Mouse (Mus musculus): ENCODE results near the gene Polrmt.
A peak's percentile ranks its signal among the peaks of the same experiment; 100 is the strongest.
"Not testable (repeated sequence)": the region's sequence is repeated elsewhere in the genome, so short reads cannot be mapped to it uniquely, and the experiment has no call there.

The Polrmt gene

DNA sequence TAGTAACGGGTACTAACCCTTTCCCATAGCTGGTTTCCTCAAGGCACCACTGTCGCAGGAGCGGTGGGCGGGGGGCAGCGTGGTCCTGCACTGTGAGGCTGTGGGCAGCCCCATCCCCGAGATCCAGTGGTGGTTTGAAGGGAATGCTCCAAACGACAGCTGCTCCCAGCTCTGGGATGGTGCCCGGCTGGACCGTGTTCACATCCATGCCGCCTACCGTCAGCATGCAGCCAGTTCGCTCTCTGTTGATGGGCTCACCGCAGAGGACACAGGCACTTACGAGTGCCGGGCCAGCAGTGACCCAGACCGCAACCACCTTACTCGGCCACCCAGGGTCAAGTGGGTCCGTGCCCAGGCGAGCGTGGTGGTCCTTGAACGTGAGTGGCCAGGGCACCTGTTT is 37.7 kb downstream of the Polrmt start:
- no peak for DNase-seq (ENCODE audit: low spot score)

- no peak for DNase-seq (ENCODE audit: low spot score)
These were observed 38.6 kb downstream of the Polrmt start for GRCm38 (mm10) chr10:79707759-79708158.

- no peak for DNase-seq (ENCODE audit: low spot score)
These were observed 39.2 kb downstream of the Polrmt start for GRCm38 (mm10) chr10:79707162-79707561.

DNA sequence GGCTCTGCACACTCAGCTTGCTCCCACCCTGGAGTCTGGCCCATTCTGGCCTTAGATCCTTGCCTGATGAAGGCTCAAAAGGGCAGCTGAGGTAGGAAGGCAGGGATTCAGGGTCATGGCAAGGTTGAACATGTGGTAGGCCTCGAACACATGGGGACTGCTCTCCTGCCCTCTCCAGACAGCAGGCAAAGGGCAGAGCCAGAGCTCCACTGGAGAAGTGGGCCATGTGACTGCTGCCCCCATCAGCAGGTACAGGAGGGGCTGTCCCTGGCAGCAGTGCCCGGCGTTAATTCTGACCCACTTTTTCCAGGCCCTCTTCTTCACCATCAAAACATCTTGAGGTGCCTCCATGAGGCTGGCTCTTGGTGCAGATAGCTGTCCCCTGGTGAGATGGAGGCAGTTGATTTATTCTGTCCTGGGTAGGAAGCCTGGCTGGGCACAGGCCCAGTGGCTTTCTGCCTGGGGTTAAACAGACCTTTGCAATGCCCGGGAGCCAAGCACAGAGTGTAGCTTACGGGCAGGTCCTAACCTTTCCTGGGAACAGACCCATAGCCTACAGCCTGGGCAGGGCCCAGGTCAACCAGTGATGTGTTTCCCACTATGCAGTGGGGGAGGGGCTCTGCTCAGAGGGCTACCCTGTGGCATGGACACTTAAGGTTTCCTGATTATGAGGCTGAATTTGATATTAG is 39.8 kb downstream of the Polrmt start:
- DNase-seq (ENCODE audit: low spot score): no peak

GRCm38 (mm10) chr10:79705951-79706350 is 40.4 kb downstream of the Polrmt start:
- DNase-seq (ENCODE audit: low spot score): no peak

- no peak for DNase-seq (ENCODE audit: low spot score)
These were observed 41.4 kb downstream of the Polrmt start for GRCm38 (mm10) chr10:79704970-79705360.

- DNase-seq (ENCODE audit: low spot score): peak; percentile 99
These were observed 42.1 kb downstream of the Polrmt start, which contains the start of gene Bsg for GRCm38 (mm10) chr10:79704065-79704969. Bsg (plus strand) TSS chr10:79704491.

- DNase-seq (ENCODE audit: low spot score): no peak
These were observed 42.8 kb downstream of the Polrmt start for GRCm38 (mm10) chr10:79703541-79703940.

DNA sequence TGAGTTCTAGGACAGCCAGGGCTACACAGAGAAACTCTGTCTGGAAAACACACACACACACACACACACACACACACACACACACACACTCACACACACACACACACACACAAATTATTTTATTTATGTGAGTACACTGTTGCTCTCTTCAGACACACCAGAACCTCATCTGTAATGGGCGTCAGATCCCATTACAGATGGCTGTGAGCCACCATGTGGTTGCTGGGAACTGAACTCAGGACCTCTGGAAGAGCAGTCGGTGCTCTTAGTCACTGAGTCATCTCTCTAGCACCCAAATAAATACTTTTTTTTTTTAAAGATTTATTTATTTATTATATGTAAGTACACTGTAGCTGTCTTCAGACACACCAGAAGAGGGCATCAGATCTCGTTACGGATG is 43.4 kb downstream of the Polrmt start:
- DNase-seq (ENCODE audit: low spot score): not testable (repeated sequence)

GRCm38 (mm10) chr10:79701443-79702129 is 44.8 kb downstream of the Polrmt start:
- no peak for DNase-seq (ENCODE audit: low spot score)

DNA sequence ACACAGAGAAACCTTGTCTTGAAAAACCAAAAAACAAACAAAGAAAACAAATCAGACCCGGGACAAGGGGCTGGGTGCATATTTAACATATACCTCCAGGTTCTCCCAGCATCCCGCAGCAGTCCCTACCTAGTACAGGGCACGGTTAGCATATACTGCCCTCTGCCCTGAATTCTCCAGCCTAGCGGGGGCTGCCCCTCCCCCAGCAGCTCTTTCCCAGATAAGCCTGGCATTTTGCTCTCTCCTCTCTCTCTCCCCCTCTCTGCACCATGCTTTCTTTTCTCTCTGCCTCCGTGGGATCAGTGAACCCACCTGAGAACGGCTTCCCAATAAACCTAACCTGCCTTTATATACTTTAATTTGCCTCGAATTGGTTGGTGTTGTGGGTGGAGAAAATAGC is 45.7 kb downstream of the Polrmt start:
- DNase-seq (ENCODE audit: low spot score): no peak

DNA sequence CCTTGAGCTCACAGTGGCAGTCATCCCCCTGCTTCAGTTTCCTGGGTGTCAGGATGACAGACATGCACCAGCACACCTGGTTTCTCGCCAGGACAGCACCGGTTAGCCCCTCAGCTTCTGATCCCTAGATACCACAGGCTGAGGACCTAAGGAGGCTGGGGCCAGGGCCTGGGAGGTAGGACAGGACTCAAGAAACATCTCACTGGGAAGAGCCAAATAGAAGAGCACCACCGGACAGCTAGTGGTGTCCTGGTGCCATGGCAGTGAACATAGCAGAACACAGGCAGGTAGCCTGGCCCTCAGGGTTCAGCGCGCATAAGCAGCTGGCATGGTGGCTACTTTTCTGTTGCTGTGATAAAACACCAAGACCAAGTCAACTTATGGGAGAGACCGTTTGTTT is 47.9 kb downstream of the Polrmt start:
- no peak for DNase-seq (ENCODE audit: low spot score)

- no peak for DNase-seq (ENCODE audit: low spot score)
These were observed 48.5 kb downstream of the Polrmt start for GRCm38 (mm10) chr10:79697916-79698315.

GRCm38 (mm10) chr10:79696129-79696651 is 50.2 kb downstream of the Polrmt start:
- DNase-seq (ENCODE audit: low spot score): no peak

- DNase-seq (ENCODE audit: low spot score): no peak
These were observed 50.9 kb downstream of the Polrmt start for GRCm38 (mm10) chr10:79695231-79696128.

DNA sequence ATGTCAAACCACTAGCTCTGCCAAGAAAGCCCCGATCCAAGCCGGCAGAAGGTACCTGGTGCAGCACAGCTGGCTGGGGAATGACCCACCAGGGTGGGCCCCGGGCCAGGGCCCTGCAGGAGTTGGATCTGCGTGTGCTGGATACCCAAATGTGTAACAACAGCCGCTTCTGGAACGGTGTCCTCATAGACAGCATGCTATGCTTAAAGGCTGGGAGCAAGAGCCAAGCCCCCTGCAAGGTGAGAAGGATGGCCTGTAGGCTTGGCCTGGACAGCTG is 52.1 kb downstream of the Polrmt start:
- DNase-seq (ENCODE audit: low spot score): no peak

DNA sequence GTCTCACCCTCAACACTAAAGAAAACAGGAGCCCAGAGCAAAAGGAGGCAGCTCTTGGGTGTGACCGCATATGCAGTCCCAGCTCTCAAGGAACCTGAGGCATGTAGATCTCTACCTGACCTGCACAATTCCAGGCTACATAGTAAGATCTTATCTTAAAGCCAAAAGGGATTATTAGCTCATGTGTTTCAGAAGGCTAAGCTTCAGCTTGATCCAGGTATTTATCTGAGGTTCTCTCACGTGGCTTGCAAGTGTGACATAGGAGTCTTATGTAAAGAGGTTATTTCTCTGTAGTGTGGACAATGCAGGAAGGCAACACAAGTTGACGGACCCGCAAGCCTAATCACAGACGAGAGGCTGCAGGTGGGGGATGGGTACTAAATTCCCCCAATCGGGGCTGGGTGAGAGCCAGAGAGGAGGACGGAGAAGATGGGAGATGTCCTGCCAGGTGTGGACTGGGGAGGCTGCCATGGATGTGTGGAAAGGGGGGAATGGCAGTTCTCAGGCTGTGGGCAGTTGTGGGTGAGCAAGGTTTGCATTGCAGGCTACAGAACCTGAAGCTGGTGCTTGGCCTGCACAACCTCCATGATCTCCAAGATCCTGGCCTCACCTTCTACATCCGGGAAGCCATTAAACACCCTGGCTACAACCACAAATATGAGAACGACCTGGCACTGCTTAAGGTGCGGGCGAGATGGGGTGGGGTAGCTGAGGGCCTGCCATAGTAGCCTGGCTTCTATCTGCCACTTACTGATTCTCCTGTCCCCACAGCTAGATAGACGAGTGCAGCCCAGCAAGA is 52.6 kb downstream of the Polrmt start:
- DNase-seq (ENCODE audit: low spot score): no peak

DNA sequence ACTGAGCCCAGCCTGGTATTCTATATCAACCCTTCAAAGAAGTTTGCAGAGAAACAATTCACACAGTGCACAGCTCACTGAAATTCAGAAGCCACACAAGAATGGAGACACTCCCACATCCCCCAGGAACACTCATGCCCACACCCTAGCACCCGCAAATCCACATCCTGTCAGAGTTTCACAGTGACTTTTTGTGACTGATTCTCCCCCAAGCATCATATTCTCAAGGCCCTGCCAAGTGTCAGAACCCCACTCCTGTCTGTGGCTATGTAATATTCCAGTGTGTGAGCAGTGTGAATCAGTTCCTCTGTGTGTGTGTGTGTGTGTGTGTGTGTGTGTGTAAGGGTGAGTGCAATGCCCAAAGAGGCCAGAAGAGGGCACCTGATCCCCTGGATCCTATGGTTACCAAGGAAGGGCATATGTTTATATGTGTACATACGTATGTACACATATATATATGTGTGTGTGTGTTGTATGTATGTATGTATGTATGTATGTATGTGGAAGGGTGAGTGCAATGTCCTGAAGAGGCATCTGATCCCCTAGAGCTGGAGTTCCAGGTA is 54.3 kb downstream of the Polrmt start:
- DNase-seq (ENCODE audit: low spot score): no peak

GRCm38 (mm10) chr10:79689178-79689577 is 57.2 kb downstream of the Polrmt start:
- DNase-seq (ENCODE audit: low spot score): no peak

DNA sequence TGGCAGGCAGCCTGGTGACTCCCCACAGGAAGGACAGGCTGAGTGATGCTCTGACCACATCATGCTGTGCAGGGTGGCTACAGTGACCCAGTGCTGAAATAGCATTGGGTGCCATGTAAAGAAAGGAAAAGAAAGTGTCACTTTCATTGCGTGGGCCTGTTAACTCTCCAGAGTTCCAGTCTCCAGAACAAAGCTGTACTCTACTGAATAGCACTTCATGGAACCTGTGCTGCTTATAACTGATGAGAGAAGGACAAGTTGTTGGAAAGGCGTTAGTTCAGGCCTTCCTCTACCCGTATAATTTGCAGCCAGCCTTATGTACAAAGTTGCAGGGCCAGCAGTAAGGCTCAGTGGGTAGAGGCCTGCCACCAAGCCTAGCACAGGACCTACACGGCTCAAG is 57.7 kb downstream of the Polrmt start, which contains the start of gene Gzmm:
Gene Gzmm (plus strand): TSS at position 301 of the 400 bp plus-strand sequence.
- no peak for DNase-seq (ENCODE audit: low spot score)

Measured in left cerebral cortex, adult 11 months (tissue).